Mouse (Mus musculus): ENCODE results near the gene Fastk. TPM values are rescaled to one million over a fixed set of nuclear protein-coding genes. Genes with fewer than 3 reads are reported as not detected.

Gene Fastk
- 159 and 230 TPM in 2 replicates for polyA plus RNA-seq (2012; rRNA removed)

GRCm38 (mm10) chr5:24444746-24445427, at the start of gene Fastk:
Gene Fastk, minus strand, starts transcription at chr5:24445287.
- peak within 1 kb of the TSS; percentile 97 for H3K4me3 ChIP-seq (ENCODE audit: low read depth, low read length)
- peak within 1 kb of the TSS; percentile 72 for H3K27ac ChIP-seq (ENCODE audit: insufficient read depth, low read depth, low read length)
- WGBS, result 1% methylated on average over 60 of the region's 60 CpGs
- no peaks in the 10 kb centered on the region for H3K27me3 ChIP-seq (ENCODE audit: control insufficient read depth, insufficient read depth, low read length)
- H3K36me3 ChIP-seq (ENCODE audit: control insufficient read depth, insufficient read depth, low read length), result peaks cover 27% of the 10 kb centered on the region
- peaks cover 23% of the 10 kb centered on the region for H3K4me1 ChIP-seq (ENCODE audit: control insufficient read depth, insufficient read depth, insufficient read length, low read length)
- no peak for TF ChIP-seq CTCF (IDR thresholded peaks at IDR 0.05; ENCODE audit: extremely low read depth, insufficient read length, insufficient replicate concordance, low read depth, low read length)
- peak; percentile 74 for TF ChIP-seq POLR2A (IDR thresholded peaks at IDR 0.05; ENCODE audit: low read depth, low read length)

DNA sequence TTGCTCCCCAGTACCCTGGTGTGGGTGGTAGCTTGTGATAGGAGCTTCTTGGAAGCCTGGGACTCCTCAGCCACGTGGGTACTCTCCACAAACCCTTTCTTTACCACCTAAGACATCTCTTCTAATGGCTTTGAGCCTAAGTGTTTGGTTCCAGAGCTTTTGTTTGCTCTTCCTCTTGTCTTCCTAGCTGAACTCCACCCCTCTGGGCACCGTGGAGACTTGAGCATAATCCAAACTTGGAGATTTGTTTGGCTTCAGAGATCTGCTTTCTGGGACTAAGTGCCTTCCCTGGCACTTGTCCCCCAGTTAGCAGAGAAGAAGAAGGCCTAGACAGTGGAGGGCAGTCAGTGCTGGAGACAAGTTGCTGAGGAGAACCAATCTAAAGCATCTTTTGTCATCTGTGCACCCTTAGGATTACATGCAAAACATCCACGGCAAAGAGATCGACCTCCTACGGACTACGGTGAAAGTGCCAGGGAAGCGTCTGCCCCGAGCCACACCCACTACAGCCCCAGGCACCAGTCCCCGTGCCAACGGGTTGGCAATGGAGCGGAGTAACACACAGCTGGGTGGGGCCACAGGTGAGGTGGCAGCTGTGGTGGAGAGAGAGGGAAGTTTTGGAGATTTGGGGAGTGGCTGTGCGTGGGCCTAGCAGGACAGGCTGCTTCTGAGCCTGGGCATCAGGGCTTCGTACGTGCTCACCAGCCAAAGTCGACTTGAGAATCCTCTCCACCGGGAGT, 47.6 kb upstream of the Fastk start:
- H3K27ac ChIP-seq (ENCODE audit: insufficient read depth, low read depth, low read length), result no peak overlapping the region
- H3K36me3 ChIP-seq (ENCODE audit: control insufficient read depth, insufficient read depth, low read length), result peaks cover 46% of the 10 kb centered on the region
- H3K4me3 ChIP-seq (ENCODE audit: low read depth, low read length), result no peak overlapping the region
- no peaks in the 10 kb centered on the region for H3K27me3 ChIP-seq (ENCODE audit: control insufficient read depth, insufficient read depth, low read length)
- no peaks in the 10 kb centered on the region for H3K4me1 ChIP-seq (ENCODE audit: control insufficient read depth, insufficient read depth, insufficient read length, low read length)
- 56% methylated on average over 16 of the region's 16 CpGs for WGBS
- TF ChIP-seq CTCF (IDR thresholded peaks at IDR 0.05; ENCODE audit: extremely low read depth, insufficient read length, insufficient replicate concordance, low read depth, low read length) (no peak), POLR2A (IDR thresholded peaks at IDR 0.05; ENCODE audit: low read depth, low read length) (no peak)

DNA sequence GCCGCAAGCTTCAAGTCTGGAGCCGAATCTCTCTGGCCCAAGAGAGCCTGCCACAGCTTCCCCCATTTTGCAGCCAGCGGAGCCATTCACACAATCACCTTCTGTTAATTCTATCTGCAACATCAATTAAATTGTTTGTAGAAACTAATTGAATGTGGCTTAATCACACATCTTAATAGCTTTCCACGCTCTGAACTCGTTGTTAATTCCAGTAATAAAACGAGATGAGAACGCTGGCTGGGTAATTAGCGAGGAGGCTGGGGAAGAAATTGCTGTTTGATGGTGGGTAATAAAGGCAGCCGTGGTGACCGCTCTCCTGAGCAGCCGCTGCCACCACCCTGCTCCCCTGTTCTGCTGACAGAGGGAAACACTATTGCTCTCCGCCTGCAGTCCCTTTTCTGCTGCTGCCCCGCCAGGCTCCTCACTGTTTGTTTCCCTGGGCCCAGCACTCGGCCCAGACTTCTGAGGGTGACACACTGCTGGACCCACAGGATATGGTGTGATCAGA, 45.4 kb upstream of the Fastk start:
- Histone ChIP-seq H3K4me3 (ENCODE audit: low read depth, low read length) (no peak overlapping the region), H3K27ac (ENCODE audit: insufficient read depth, low read depth, low read length) (no peak overlapping the region), H3K4me1 (ENCODE audit: control insufficient read depth, insufficient read depth, insufficient read length, low read length) (no peaks in the 10 kb centered on the region), H3K27me3 (ENCODE audit: control insufficient read depth, insufficient read depth, low read length) (no peaks in the 10 kb centered on the region), H3K36me3 (ENCODE audit: control insufficient read depth, insufficient read depth, low read length) (peaks cover 50% of the 10 kb centered on the region)
- TF ChIP-seq CTCF (IDR thresholded peaks at IDR 0.05; ENCODE audit: extremely low read depth, insufficient read length, insufficient replicate concordance, low read depth, low read length) (no peak), POLR2A (IDR thresholded peaks at IDR 0.05; ENCODE audit: low read depth, low read length) (no peak)
- WGBS, result 51% methylated on average over 14 of the region's 14 CpGs

- 95% methylated on average over 5 of the region's 5 CpGs for WGBS
Observed at GRCm38 (mm10) chr5:24486738-24487137, 41.7 kb upstream of the Fastk start.

GRCm38 (mm10) chr5:24486097-24486496, 41.0 kb upstream of the Fastk start:
- Histone ChIP-seq H3K36me3 (ENCODE audit: control insufficient read depth, insufficient read depth, low read length) (peaks cover 28% of the 10 kb centered on the region), H3K4me1 (ENCODE audit: control insufficient read depth, insufficient read depth, insufficient read length, low read length) (peaks cover 4% of the 10 kb centered on the region), H3K27me3 (ENCODE audit: control insufficient read depth, insufficient read depth, low read length) (no peaks in the 10 kb centered on the region), H3K4me3 (ENCODE audit: low read depth, low read length) (no peak overlapping the region), H3K27ac (ENCODE audit: insufficient read depth, low read depth, low read length) (no peak overlapping the region)
- no peak for TF ChIP-seq POLR2A (IDR thresholded peaks at IDR 0.05; ENCODE audit: low read depth, low read length)
- peak; percentile 93 for TF ChIP-seq CTCF (IDR thresholded peaks at IDR 0.05; ENCODE audit: extremely low read depth, insufficient read length, insufficient replicate concordance, low read depth, low read length)
- WGBS, result 4% methylated on average over 8 of the region's 8 CpGs

More at GRCm38 (mm10) chr5:24486738-24487137, 41.7 kb upstream of the Fastk start:
- no peak for TF ChIP-seq POLR2A (IDR thresholded peaks at IDR 0.05; ENCODE audit: low read depth, low read length)
- no peak for TF ChIP-seq CTCF (IDR thresholded peaks at IDR 0.05; ENCODE audit: extremely low read depth, insufficient read length, insufficient replicate concordance, low read depth, low read length)
- peaks cover 4% of the 10 kb centered on the region for H3K4me1 ChIP-seq (ENCODE audit: control insufficient read depth, insufficient read depth, insufficient read length, low read length)
- no peaks in the 10 kb centered on the region for H3K27me3 ChIP-seq (ENCODE audit: control insufficient read depth, insufficient read depth, low read length)
- H3K36me3 ChIP-seq (ENCODE audit: control insufficient read depth, insufficient read depth, low read length), result peaks cover 33% of the 10 kb centered on the region
- no peak overlapping the region for H3K4me3 ChIP-seq (ENCODE audit: low read depth, low read length)
- H3K27ac ChIP-seq (ENCODE audit: insufficient read depth, low read depth, low read length), result no peak overlapping the region

GRCm38 (mm10) chr5:24484963-24485362, 39.9 kb upstream of the Fastk start:
- 65% methylated on average over 22 of the region's 22 CpGs for WGBS
- no peak overlapping the region for H3K27ac ChIP-seq (ENCODE audit: insufficient read depth, low read depth, low read length)

DNA sequence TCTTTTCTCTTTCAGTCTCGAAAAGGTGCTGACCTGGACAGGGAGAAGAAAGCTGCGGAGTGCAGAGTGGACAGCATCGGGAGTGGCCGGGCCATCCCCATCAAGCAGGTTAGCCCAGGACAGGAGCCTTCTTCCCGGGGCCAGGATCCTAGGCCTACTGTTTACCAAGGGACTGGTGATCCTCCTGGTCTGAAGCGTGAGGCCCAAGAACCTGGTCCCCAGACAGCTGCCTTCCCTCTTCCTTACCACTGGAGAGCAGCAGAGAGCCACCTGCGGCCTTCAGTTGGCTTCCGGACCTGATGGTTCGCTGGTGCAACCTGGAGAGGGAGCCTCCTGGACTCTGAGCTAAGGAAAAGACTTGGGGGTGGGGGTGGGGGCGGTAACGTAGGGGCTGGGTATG, 38.2 kb upstream of the Fastk start:
- H3K36me3 ChIP-seq (ENCODE audit: control insufficient read depth, insufficient read depth, low read length), result peaks cover 33% of the 10 kb centered on the region
- H3K4me3 ChIP-seq (ENCODE audit: low read depth, low read length), result peak overlapping the region; percentile 57
- WGBS, result 13% methylated on average over 11 of the region's 11 CpGs
- TF ChIP-seq CTCF (IDR thresholded peaks at IDR 0.05; ENCODE audit: extremely low read depth, insufficient read length, insufficient replicate concordance, low read depth, low read length) (peak; percentile 89), POLR2A (IDR thresholded peaks at IDR 0.05; ENCODE audit: low read depth, low read length) (no peak; the same call in 1 of the 2 replicates)
- H3K27me3 ChIP-seq (ENCODE audit: control insufficient read depth, insufficient read depth, low read length), result no peaks in the 10 kb centered on the region
- peaks cover 4% of the 10 kb centered on the region for H3K4me1 ChIP-seq (ENCODE audit: control insufficient read depth, insufficient read depth, insufficient read length, low read length)
- peak overlapping the region; percentile 81 for H3K27ac ChIP-seq (ENCODE audit: insufficient read depth, low read depth, low read length)

More at GRCm38 (mm10) chr5:24484963-24485362, 39.9 kb upstream of the Fastk start:
- peaks cover 34% of the 10 kb centered on the region for H3K36me3 ChIP-seq (ENCODE audit: control insufficient read depth, insufficient read depth, low read length)
- H3K4me3 ChIP-seq (ENCODE audit: low read depth, low read length), result no peak overlapping the region
- TF ChIP-seq POLR2A (IDR thresholded peaks at IDR 0.05; ENCODE audit: low read depth, low read length), result no peak
- TF ChIP-seq CTCF (IDR thresholded peaks at IDR 0.05; ENCODE audit: extremely low read depth, insufficient read length, insufficient replicate concordance, low read depth, low read length), result no peak
- no peaks in the 10 kb centered on the region for H3K27me3 ChIP-seq (ENCODE audit: control insufficient read depth, insufficient read depth, low read length)
- peaks cover 4% of the 10 kb centered on the region for H3K4me1 ChIP-seq (ENCODE audit: control insufficient read depth, insufficient read depth, insufficient read length, low read length)

Measured in small intestine, adult 2 months (tissue).